Mouse (Mus musculus) intestine, embryonic 14.5 days (tissue): ENCODE measurements at regions not wholly inside any gene's neighbourhood (a gene's known extent, or its start where the extent isn't known, plus 50 kb on each side); places are given as distances from the start of the nearest gene placed in this dataset.

Experiments used
- ATAC-seq: fragments of 200-750 bp; cut with Nextera tagmentation; replicated peaks from 2 replicates; pipeline ENCODE4 v1.8.0; 2017; ENCODE audit warnings: low read depth, moderate number of reproducible peaks, moderate TSS enrichment, moderate library complexity; ENCODE audit not compliant: low FRiP score, low TSS enrichment
- DNase-seq: peaks from one replicate; pipeline ENCODE4 v3.0.0-alpha.2; 2018; ENCODE audit warnings: low spot score
- H3K27ac ChIP-seq: fragments of 300-500 bp; sonication (generic); 2 replicates; pipeline ENCODE4 v1.5.1; 2014; ENCODE audit warnings: low read depth, mild to moderate bottlenecking, control low read depth
- H3K27me3 ChIP-seq: fragments of 300-500 bp; sonication (generic); replicated peaks from 2 replicates; pipeline ENCODE4 v1.6.1; 2014; ENCODE audit warnings: low read length, control low read depth; ENCODE audit not compliant: control insufficient read depth, insufficient read depth
- H3K36me3 ChIP-seq: fragments of 300-500 bp; sonication (generic); 2 replicates; pipeline ENCODE4 v1.6.1; 2014; ENCODE audit warnings: low read length, control low read depth; ENCODE audit not compliant: control insufficient read depth, insufficient read depth
- H3K4me1 ChIP-seq: fragments of 300-500 bp; sonication (generic); replicated peaks from 2 replicates; pipeline ENCODE4 v1.6.1; 2014; ENCODE audit warnings: low read length, control low read depth, mixed read lengths; ENCODE audit not compliant: control insufficient read depth, insufficient read depth
- H3K4me2 ChIP-seq: fragments of 300-500 bp; sonication (generic); 2 replicates; pipeline ENCODE4 v1.6.1; 2014; ENCODE audit warnings: low read length
- H3K4me3 ChIP-seq: fragments of 300-500 bp; sonication (generic); 2 replicates; pipeline ENCODE4 v1.5.1; 2014; ENCODE audit warnings: low read depth, low read length, control low read depth, mixed read lengths
- H3K9ac ChIP-seq: fragments of 300-500 bp; sonication (generic); 2 replicates; pipeline ENCODE4 v1.6.1; 2014; ENCODE audit warnings: mild to moderate bottlenecking, low read length
- H3K9me3 ChIP-seq: fragments of 300-500 bp; sonication (generic); 2 replicates; pipeline ENCODE4 v1.6.1; 2016; ENCODE audit warnings: low read length, control low read depth; ENCODE audit not compliant: control insufficient read depth
- WGBS: fragments of 180-500 bp; shearing (Covaris S2); extraction: QIAGEN DNeasy Blood & Tissue Kit; methylation state at CpG from one replicate; pipeline ENCODE4 v1.1.7; 2014; 5-methylcytosine and 5-hydroxymethylcytosine counted together

DNA sequence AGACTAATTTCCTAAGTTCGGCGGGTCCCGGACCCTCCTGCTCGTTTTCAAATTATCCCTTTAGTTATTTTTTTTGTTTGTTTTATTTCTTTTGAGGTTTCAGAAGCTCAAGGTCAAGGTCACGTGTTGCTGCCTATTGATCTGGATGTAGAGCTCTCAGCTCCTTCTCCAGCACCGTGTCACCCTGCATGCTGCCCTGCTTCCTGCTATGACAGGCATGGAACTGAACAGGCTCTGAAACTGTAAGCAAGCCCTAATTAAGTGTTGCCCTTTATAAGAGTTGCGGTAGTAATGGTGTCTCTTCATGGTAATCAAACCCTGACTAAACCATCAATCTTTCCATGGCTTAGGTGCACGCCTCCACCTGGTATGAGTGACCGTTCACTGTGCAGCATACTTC, 319.2 kb downstream of the Mex3b start:
- DNase-seq (no peak), ATAC-seq (no peak)
- Histone ChIP-seq H3K9ac (no peak overlapping the region), H3K4me2 (no peak overlapping the region), H3K27ac (no peak overlapping the region), H3K4me3 (no peak overlapping the region), H3K36me3 (no peaks in the 10 kb centered on the region), H3K9me3 (no peaks in the 10 kb centered on the region), H3K27me3 (no peaks in the 10 kb centered on the region), H3K4me1 (no peaks in the 10 kb centered on the region)
- WGBS: 89% methylated on average over 9 of the region's 9 CpGs

DNA sequence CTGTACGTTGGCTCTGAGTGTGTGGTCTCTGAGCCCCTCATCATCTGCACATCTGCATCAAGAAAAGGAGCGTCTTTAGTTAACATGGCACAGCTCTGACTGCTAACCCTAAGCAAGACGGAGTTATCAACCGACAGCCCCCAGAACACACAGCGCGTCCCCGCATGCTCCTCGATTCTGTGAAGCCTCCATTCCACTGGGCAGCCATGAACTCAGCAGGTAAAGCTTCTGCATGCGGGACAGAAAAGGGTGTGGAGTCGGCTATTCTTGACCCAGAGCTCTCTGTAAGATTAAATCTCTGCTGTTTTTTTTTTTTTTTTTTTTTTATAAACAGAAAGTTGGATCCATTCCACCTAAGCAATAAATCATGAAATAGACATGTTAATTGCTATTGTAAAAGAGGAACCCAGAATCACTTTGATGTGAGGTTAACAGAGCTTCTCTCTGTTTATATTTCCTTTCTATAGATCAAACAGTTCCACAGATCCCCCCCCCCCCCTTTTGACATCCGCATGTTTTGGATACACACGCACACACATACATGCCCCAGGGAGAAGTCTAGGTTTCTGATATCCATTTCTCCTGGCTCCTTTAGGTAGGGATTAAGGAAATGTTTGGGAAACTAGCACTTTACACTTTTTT, 328.9 kb downstream of the Mex3b start:
- Histone ChIP-seq H3K4me1 (peaks cover 12% of the 10 kb centered on the region), H3K9ac (no peak overlapping the region), H3K36me3 (no peaks in the 10 kb centered on the region), H3K4me3 (no peak overlapping the region), H3K4me2 (no peak overlapping the region), H3K27ac (no peak overlapping the region), H3K27me3 (no peaks in the 10 kb centered on the region), H3K9me3 (no peaks in the 10 kb centered on the region)
- DNase-seq: no peak
- ATAC-seq: peak; percentile 77
- 34% methylated on average over 12 of the region's 12 CpGs for WGBS

DNA sequence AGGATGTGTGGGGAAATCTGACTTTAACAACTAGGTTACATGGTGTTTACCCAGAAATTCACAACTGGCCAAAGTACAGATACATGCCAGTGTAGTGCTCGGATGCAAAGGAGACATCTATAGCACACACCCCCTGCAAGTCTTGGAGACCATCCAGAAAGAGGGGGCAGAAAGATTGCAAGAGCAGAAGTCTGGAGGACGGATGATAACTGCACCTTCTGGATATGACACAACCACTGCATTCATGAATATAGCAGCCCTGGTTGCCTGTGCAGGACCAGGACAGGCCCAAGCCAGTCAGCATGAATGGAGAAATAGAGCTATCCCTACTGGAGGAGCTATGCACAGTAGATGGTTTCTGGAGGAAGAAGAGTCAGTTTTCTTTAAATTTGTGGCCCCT, 330.4 kb downstream of the Mex3b start:
- no peak overlapping the region for H3K27ac ChIP-seq
- no peak overlapping the region for H3K4me3 ChIP-seq
- H3K27me3 ChIP-seq: no peaks in the 10 kb centered on the region
- H3K4me1 ChIP-seq: peaks cover 24% of the 10 kb centered on the region
- DNase-seq: no peak
- no peak overlapping the region for H3K4me2 ChIP-seq
- WGBS: 63% methylated on average over 2 of the region's 2 CpGs
- no peaks in the 10 kb centered on the region for H3K36me3 ChIP-seq
- ATAC-seq: no peak
- H3K9ac ChIP-seq: no peak overlapping the region
- H3K9me3 ChIP-seq: no peaks in the 10 kb centered on the region

DNA sequence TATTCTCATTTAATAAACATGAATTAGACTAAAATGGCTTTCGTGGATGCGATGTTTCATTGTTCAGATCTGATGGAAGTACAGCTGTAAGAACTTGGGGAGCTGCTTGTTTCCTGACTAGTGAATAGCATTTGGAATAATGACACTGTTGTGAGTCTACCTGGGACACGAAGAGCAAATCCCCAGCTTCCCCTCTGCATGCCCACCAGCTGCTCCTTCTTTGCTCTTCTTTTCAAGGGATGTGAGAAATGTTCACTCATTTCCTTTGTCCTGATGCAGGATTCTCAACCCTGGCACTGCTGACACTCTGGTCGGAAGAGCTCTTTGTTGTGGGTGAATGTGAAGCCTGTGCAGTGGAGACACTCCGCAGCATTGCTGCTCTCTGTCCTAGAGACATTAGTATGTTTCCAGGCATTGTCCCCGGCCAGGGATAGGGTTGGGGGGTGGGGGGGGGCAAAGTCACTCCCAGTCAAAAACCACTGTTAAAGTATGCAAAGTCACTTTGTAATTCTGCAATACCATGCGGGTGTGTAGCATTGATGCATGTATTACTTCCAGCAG, 334.1 kb downstream of the Mex3b start:
- peaks cover 24% of the 10 kb centered on the region for H3K4me1 ChIP-seq
- H3K4me2 ChIP-seq: peak overlapping the region; percentile 32; the same call in 1 of the 2 replicates
- no peak overlapping the region for H3K9ac ChIP-seq
- 54% methylated on average over 7 of the region's 7 CpGs for WGBS
- H3K9me3 ChIP-seq: no peaks in the 10 kb centered on the region
- ATAC-seq (no peak), DNase-seq (no peak)
- no peak overlapping the region for H3K4me3 ChIP-seq
- no peaks in the 10 kb centered on the region for H3K27me3 ChIP-seq
- peak overlapping the region; percentile 73; the same call in 1 of the 2 replicates for H3K27ac ChIP-seq
- H3K36me3 ChIP-seq: no peaks in the 10 kb centered on the region

DNA sequence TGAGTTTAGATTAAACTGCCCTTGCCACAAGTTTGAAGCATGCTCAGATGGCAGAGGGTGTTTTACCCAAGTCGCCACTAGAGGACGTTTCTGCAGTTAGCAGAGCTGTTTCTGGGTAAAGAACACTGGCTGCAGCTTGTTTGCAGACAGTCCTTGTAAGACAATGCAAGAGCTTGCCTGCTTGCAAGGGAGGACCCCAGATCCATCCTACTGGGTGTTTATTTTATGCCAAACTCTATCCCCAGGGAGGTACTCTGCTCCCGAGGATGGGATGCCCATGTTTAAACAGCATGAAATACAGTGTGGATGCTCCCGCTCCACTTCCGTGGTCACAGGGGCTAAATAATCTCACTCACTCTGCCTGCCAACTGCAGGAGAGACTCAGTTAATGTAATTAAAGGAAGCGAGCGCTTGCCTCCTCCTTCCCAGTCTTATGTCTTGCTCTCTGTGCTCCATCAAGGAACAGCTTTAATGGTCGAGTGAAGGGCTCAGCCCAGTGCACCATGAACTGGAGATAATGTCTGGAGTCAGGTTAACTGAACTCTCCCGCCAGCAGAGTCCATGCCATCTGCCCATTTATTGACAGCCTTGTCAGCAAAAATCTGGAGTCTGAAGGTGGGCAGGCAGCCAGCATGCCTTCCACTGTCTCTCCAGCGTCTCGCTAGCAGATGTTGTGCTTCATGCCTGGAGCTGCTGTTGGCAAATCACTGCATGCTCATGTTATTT, 334.8 kb downstream of the Mex3b start:
- no peak overlapping the region for H3K9ac ChIP-seq
- no peak overlapping the region for H3K4me3 ChIP-seq
- DNase-seq (peak; percentile 68), ATAC-seq (peak; percentile 61)
- WGBS: 11% methylated on average over 11 of the region's 11 CpGs
- peaks cover 17% of the 10 kb centered on the region for H3K4me1 ChIP-seq
- no peaks in the 10 kb centered on the region for H3K36me3 ChIP-seq
- H3K27me3 ChIP-seq: no peaks in the 10 kb centered on the region
- H3K27ac ChIP-seq: peak overlapping the region; percentile 73
- H3K4me2 ChIP-seq: peak overlapping the region; percentile 32
- no peaks in the 10 kb centered on the region for H3K9me3 ChIP-seq

DNA sequence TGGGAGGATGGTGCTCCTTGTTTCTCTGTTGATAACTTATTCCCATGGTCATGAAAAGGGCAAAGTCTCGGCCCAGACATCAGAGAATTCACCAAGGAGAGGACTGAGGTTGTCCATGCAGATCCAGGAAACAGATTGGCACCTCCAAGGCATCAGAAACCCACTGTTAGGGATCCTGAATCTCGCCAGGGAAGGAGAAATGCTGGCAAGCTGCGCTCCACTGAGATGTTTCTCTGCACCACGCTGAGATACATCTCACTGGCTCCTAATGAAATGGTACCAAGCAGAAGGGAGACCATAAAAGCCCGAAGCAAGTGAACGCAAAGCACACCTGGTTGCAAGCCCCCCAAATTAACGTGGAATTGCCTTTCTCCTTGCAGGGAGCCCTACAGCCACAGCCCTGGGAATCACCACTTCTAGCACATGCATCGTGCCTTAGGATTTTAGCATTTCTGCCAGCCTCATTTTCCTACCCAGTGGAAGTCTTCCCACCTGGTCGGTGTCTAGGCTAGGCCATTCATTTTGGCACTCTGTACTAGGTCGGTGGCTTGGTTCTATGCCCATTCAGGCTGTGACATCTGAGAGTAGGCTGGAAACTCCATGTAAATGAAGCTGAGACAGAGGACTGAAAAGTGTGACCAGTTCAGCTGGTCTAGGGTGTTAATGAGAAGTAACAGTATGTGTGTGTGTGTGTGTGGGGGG, 336.3 kb downstream of the Mex3b start:
- no peaks in the 10 kb centered on the region for H3K27me3 ChIP-seq
- WGBS: 85% methylated on average over 10 of the region's 10 CpGs
- H3K4me3 ChIP-seq: no peak overlapping the region
- H3K36me3 ChIP-seq: no peaks in the 10 kb centered on the region
- ATAC-seq (no peak), DNase-seq (no peak)
- peaks cover 17% of the 10 kb centered on the region for H3K4me1 ChIP-seq
- H3K4me2 ChIP-seq: no peak overlapping the region
- no peak overlapping the region for H3K9ac ChIP-seq
- no peaks in the 10 kb centered on the region for H3K9me3 ChIP-seq
- no peak overlapping the region for H3K27ac ChIP-seq

DNA sequence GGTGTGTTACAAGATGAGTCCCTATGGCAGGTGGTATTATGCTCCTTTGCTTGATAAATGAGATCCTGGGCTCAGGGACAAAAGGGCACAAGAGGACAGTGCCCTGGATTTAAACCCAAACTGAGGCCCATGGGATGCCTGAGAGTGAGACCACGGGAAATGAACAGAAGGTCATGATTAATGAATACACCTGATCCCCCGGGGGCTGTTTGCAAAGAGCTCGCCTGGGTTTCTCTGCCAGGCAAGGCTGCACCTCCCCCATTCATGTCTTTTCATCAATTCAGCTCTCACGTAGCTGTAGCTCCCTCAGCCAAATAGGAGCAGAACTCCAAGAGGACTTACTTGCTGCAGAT, 336.9 kb downstream of the Mex3b start:
- H3K27ac ChIP-seq: no peak overlapping the region
- DNase-seq (no peak), ATAC-seq (no peak)
- H3K4me3 ChIP-seq: no peak overlapping the region
- no peak overlapping the region for H3K4me2 ChIP-seq
- H3K36me3 ChIP-seq: no peaks in the 10 kb centered on the region
- no peaks in the 10 kb centered on the region for H3K27me3 ChIP-seq
- no peak overlapping the region for H3K9ac ChIP-seq
- WGBS: 29% methylated on average over 4 of the region's 4 CpGs
- peaks cover 17% of the 10 kb centered on the region for H3K4me1 ChIP-seq
- no peaks in the 10 kb centered on the region for H3K9me3 ChIP-seq

DNA sequence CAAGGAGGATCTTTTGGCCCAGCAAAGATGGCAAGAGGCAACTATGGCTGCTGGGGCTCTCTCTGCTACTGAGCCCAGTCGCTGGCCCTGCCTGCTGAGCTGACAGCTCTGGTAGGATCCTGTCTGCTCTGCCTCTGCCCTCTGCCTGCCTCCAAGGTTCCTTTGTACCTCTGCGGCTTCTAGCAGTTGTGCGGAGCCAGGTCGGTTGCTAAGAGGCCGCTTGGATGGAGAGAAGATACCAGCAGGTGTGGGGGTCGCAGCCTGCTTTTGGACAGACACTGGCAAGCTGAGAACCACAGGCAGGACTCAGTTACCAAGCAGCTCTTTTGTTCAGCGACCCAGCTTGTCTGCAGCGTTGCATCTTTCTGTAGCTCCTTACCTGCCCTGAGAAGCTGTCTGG, 337.6 kb downstream of the Mex3b start:
- H3K9me3 ChIP-seq: no peaks in the 10 kb centered on the region
- H3K36me3 ChIP-seq: no peaks in the 10 kb centered on the region
- no peaks in the 10 kb centered on the region for H3K27me3 ChIP-seq
- no peak for ATAC-seq
- H3K9ac ChIP-seq: no peak overlapping the region
- no peak for DNase-seq
- peaks cover 17% of the 10 kb centered on the region for H3K4me1 ChIP-seq
- 57% methylated on average over 8 of the region's 8 CpGs for WGBS
- H3K4me3 ChIP-seq: no peak overlapping the region
- no peak overlapping the region for H3K27ac ChIP-seq
- H3K4me2 ChIP-seq: no peak overlapping the region
